Mouse (Mus musculus) left cerebral cortex, postnatal 14 days (tissue): ENCODE measurements at regions not wholly inside any gene's neighbourhood (a gene's known extent, or its start where the extent isn't known, plus 50 kb on each side); places are given as distances from the start of the nearest gene placed in this dataset.

ENCODE experiments used
- DNase-seq, 2 experiments: peaks; one replicate each; pipeline ENCODE4 v3.0.0; 2021 to 2022; ENCODE audit warnings: low spot score in 2 of 2, mixed read lengths in 1 of 2
- intact Hi-C: fragments of 180-260 bp; cut with DNase I; formaldehyde crosslinking; loops from one replicate; pipeline ENCODE4 v1.15.1; 2025

DNA sequence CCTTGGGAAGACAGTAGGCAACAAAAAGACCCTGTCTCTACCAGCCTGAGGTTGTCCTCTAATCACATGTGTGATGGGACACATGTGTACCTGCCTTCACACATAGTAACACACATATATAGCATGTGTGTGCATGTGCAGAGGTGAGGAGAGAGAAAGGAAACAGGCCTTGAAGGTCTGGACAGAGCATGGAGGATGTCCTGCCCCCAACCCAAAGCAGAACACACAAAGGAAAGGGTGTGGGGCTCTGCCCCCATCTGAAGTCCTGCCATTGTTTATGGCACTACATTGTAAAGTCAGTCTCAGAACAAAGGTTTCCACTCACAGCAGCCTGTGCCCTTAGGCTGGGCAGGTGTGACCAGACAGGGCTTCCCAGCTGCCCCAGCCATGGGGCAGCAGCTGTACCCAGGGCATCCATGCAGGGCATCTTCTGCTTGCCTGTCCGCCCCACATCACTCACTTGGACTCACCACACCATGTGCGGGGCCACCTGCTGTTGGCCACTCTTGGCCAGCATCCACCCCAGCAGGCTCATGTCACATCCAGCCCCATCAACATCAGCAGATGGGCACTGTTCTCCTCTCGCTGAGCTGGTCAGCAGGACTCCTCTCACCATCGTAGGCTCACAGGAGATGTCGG, 83.6 kb upstream of the 1700016C15Rik start:
- intact Hi-C loops, result no loop called here
- no peak for DNase-seq

DNA sequence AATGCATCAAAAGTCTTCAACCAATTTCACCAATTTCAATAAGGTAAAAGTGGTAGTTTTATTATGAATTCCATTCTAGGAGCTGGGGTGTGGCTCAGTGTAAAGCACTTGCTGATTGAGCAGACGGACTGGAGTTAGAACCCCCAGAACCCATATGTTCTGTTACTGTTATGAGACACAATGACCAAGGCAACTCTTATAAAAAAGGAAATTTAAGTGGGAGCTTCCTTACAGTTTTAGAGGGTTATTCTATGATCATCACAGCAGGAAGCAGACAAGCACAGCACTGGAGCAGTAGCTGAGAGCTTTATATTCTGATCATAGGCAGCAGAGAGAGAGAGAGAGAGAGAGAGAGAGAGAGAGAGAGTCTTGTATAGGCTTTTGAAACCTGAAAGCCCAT, 81.7 kb upstream of the 1700016C15Rik start:
- intact Hi-C loops, result no loop called here

DNA sequence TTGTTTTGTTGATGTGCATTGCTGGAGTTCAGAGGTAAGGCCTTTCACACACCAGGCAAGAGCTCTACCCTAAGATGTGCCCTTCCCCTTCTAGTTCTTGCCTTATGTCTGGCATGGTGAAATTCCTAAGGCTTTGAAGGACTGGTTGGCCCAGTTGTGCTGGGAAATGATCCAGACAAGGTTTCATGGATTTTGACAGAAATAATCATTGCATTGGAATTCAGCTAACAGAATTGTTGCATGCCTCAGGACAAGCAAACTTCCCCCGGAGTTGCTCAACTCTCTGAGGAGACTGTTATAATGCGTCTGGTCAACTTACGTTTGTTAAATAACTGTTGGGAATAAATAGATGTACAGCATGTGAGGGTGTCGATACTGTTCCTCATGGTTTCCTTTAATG, 80.6 kb upstream of the 1700016C15Rik start:
- intact Hi-C loops, result no loop called here
- no peak for DNase-seq

More for the DNA sequence above, 81.7 kb upstream of the 1700016C15Rik start:
- no peak for DNase-seq

DNA sequence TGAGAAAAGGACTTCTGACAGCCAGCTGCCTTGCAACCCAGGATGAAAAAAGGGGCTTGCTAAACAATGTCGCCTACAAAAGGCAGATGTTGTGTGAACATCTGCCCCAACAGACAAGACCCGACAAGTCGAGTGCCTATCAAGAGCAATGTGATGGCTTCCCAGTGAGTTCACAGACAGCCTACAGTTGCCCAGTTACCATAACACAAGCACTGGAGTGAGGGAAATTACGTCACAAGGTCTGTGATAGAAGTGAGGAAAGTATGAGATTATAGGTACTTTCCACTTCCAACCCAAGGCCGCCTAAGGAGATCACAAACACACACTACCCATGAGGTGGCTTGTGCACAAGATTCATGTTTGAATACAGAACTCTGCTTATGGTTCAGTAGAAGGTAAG, 78.4 kb upstream of the 1700016C15Rik start:
- no peak for DNase-seq
- intact Hi-C loops, result no loop called here

DNA sequence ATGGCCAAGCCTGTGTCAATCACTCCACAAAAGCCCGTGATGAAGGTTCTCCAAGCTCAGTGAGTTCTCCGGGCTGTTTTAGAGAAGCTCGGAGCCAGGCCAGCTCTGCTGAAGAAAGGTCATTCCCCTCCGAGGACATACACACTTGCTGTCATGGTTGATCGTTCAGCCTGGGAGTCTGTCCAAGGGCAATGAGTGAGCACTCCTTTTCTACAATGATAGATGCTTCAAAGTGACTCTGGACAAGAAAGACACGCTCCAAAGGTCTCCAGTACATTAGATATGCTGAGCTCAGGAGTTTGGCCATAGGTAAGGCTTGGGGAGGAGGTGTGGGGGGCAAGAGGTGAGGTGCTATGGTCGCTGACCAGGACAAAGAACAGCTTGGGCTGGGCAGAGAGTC, 66.5 kb upstream of the 1700016C15Rik start:
- intact Hi-C loops, result no loop called here
- no peak for DNase-seq

DNA sequence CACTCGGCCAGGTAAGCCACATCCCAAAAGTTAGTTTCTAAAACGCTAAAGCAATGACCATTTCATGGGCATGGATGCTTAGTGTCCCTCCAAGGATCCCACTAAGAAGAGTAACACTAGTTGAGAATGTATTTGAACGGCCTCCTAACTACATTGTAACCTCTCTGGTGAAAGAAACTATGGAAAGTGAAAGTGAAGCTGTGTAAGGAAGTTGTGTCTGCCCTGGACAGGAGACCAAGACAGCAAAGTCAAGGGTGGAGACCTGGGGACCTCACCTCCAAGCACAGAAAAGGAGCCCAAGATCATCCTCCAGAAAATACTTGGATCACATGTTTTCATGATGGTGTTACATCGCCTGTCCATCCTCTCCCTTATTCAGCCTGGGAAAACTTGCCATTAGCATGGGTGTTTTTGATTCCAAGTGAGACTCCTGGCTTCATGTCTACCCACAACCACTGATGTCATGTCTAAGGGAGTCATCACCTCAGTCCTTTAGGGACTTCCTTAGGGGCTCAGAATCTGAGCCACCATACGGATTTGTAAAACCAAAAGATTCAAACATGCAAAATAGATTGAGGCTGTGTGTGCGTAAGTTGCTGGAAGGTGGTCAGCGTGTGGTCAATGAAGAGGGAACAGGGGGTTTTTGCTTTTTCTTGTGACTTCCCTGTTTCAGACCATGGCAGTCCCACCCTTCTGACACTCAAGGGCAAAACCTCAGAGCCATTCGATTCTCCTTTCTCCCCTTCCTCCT, 62.4 kb upstream of the 1700016C15Rik start:
- intact Hi-C loops, result no loop called here
- DNase-seq, result no peak

DNA sequence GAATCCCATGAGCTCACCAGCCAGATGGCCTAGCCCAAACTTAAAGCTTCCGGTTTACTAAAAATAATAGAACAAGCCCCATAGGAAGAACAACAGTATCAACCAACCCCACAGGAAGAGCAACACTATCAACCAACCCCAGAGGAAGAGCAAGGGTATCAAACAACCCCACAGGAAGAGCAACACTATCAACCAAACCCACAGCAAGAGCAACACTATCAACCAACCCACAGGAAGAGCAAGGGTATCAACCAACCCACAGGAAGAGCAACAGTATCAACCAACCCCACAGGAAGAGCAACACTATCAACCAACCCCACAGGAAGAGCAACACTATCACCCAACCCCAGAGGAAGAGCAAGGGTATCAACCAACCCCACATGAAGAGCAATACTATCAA, 59.0 kb upstream of the 1700016C15Rik start:
- no peak for DNase-seq
- intact Hi-C loops, result no loop called here

DNA sequence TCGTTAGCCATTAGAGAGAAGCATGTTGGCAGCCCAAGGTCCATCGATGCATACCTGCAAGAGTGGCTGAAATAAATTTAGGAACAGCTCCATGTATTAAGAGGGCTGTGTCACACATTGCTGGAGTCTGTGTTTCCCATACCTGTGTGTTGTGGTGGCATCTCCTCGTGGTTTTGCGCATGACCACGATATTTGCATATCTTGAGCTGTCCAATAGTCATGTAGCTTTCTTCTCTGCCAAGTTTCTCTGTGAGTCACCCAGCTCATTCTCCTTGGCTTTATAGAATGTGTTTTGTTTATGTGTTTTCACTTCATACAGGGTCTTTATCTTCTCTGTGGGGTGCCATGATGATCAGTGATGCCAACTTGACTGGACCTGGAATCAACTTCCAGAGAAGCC, 53.0 kb upstream of the 1700016C15Rik start:
- intact Hi-C loops, result no loop called here
- DNase-seq, result no peak

DNA sequence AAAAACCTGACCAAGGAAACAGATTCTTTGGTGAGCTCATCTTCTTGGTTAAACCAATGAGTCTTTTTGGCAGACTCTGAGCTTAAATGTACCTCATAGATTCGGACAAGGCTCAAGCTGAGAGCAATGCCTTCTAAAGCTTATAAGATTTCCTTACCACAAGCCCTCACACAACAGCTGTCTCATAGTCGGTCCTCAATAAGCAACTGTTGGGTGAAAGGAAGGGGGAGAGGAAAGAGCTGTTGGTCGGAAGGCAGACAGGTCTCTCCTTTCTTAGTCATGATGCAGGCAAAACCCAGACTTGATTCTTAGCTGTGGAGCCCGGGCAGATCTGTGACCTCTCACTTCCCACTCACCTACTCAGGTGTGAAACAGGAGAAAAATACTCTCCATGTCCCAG, 50.8 kb upstream of the 1700016C15Rik start:
- no peak for DNase-seq
- intact Hi-C loops, result no loop called here
